Mouse (Mus musculus) forebrain, embryonic 11.5 days (tissue): ENCODE data around the gene Ubl3. TPM values are rescaled to one million over a fixed set of nuclear protein-coding genes. Genes with fewer than 3 reads are reported as not detected.

Experiments used
- ATAC-seq: fragments of 200-750 bp; cut with Nextera tagmentation; replicated peaks from 2 replicates; pipeline ENCODE4 v1.8.0; 2017; ENCODE audit warnings: moderate TSS enrichment; ENCODE audit not compliant: low FRiP score
- DNase-seq: peaks from one replicate; pipeline ENCODE4 v3.0.0-alpha.2; 2017; ENCODE audit warnings: low spot score
- H3K27ac ChIP-seq: fragments of 300-500 bp; sonication (generic); 2 replicates; pipeline ENCODE4 v1.5.1; 2014; ENCODE audit warnings: low read depth, low read length
- H3K27me3 ChIP-seq: fragments of 300-500 bp; sonication (generic); 2 replicates; pipeline ENCODE4 v1.6.1; 2014; ENCODE audit warnings: mild to moderate bottlenecking, low read length, mixed read lengths; ENCODE audit not compliant: control insufficient read depth, insufficient read depth
- H3K36me3 ChIP-seq: fragments of 300-500 bp; sonication (generic); 2 replicates; pipeline ENCODE4 v1.6.1; 2014; ENCODE audit warnings: mild to moderate bottlenecking, low read length, moderate library complexity, mixed read lengths; ENCODE audit not compliant: control insufficient read depth, insufficient read depth
- H3K4me1 ChIP-seq: fragments of 300-500 bp; sonication (generic); replicated peaks from 2 replicates; pipeline ENCODE4 v1.6.1; 2014; ENCODE audit warnings: low read length, mixed read lengths; ENCODE audit not compliant: control insufficient read depth, insufficient read depth
- H3K4me2 ChIP-seq: fragments of 300-500 bp; sonication (generic); 2 replicates; pipeline ENCODE4 v1.6.1; 2014; ENCODE audit warnings: low read depth, mild to moderate bottlenecking, low read length, moderate library complexity, mixed read lengths; ENCODE audit not compliant: severe bottlenecking
- H3K4me3 ChIP-seq: fragments of 300-500 bp; sonication (generic); 2 replicates; pipeline ENCODE4 v1.5.1; 2014; ENCODE audit warnings: low read depth, low read length
- H3K9ac ChIP-seq: fragments of 300-500 bp; sonication (generic); 2 replicates; pipeline ENCODE4 v1.6.1; 2014; ENCODE audit warnings: low read length
- H3K9me3 ChIP-seq: fragments of 300-500 bp; sonication (generic); 2 replicates; pipeline ENCODE4 v1.6.1; 2016; ENCODE audit warnings: low read length, mixed read lengths; ENCODE audit not compliant: control insufficient read depth
- WGBS: fragments of 180-500 bp; shearing (Covaris S2); extraction: QIAGEN DNeasy Blood & Tissue Kit; methylation state at CpG from one replicate; pipeline ENCODE4 v1.1.7; 2014; 5-methylcytosine and 5-hydroxymethylcytosine counted together
- polyA plus RNA-seq: library from polyadenylated mRNA; unstranded; fragments of >200 nt; fragmentation: Nextera tagmentation; extraction: Ambion mirVana; gene quantifications from 2 replicates; pipeline ENCODE4 v1.2.1, GENCODE M21; 2014

Ubl3 gene
- polyA plus RNA-seq, 1 experiment from 2014 or later = 84.2 TPM

DNA sequence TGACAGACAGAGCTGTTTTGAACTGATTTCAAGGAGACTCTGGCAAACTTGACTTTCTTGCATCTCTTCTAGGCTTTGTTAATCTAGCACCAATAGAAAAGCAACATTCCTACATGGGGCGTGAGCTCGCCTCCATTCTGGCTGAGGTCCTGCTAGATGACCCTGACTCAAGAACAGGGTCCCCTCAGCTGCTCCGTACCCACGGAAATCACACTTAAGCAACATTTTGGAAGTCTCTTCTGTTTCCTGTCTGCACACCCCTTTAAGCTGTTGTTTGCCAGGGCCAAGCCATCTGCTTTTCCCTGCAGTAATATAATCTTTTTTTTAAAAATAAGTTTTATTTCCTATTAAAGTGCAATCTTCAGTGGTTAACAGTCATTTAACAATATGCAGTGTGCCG lies 20.1 kb upstream of the Ubl3 start:
- DNase-seq (no peak), ATAC-seq (no peak)
- H3K4me3 ChIP-seq = no peak overlapping the region
- no peak overlapping the region for H3K4me2 ChIP-seq
- no peaks in the 10 kb centered on the region for H3K9me3 ChIP-seq
- H3K27ac ChIP-seq = no peak overlapping the region
- no peaks in the 10 kb centered on the region for H3K27me3 ChIP-seq
- no peaks in the 10 kb centered on the region for H3K36me3 ChIP-seq
- WGBS = 87% methylated on average over 5 of the region's 5 CpGs
- H3K4me1 ChIP-seq = peaks cover 2% of the 10 kb centered on the region; the same call in 1 of the 2 replicates
- no peak overlapping the region for H3K9ac ChIP-seq

DNA sequence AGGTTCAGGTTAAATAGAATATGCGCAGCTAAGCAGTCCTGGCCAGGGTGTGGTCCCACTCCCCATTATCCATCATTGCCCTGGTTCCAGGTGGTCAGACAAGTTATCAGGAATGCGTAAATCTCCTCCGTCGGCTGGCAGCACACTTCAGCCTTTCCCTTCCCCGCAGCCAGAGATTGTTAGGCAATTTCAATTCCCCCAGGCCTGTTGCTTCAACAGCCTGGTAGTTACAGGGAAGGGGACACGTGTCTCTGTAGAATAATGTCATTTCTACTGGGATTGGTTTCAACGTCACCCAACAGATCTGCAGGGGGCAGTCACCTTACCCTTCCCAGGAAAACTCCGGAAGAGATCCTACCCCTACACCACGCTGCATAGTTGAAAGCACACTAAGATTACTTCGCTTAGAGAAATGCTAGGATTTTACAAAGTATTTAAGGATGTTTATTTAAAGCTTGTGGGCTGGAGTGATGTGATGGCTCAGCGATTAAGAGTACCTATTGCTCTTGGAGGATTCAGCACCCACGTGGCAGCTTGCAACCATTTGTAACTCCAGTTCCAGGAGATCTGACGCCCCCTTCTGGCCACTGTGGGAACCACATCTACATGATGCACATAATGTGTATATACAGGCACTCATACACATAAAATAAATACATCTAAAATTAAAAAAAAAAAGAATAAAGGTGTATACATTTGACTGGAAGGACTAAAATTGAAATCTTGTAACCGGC lies 18.1 kb upstream of the Ubl3 start:
- no peak overlapping the region for H3K4me2 ChIP-seq
- no peaks in the 10 kb centered on the region for H3K27me3 ChIP-seq
- H3K9me3 ChIP-seq = no peaks in the 10 kb centered on the region
- ATAC-seq = no peak
- H3K4me1 ChIP-seq = peaks cover 2% of the 10 kb centered on the region; the same call in 1 of the 2 replicates
- H3K36me3 ChIP-seq = no peaks in the 10 kb centered on the region
- 88% methylated on average over 14 of the region's 14 CpGs for WGBS
- H3K27ac ChIP-seq = no peak overlapping the region
- DNase-seq = no peak
- H3K9ac ChIP-seq = no peak overlapping the region
- no peak overlapping the region for H3K4me3 ChIP-seq

DNA sequence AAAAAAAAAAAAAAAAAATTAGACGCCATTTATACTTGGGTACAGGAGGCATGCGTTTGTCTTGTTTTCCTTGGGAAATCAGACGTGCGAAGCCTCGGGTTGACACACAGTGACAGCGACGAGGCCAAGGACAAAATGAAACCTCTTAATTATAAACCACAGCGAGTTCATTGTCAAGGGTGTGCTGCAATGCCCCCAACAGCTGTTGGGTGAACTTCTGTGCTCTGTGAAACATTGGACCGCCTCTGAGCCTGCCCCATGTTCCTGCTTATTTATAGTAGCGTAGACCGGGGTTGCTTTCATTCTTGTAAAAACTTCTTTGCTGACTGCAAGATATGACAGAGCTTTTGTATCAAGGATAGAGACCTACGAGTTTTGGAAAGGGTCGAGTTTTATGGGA lies 16.9 kb upstream of the Ubl3 start:
- Histone ChIP-seq H3K27me3 (no peaks in the 10 kb centered on the region), H3K4me1 (no peaks in the 10 kb centered on the region), H3K9me3 (no peaks in the 10 kb centered on the region), H3K4me3 (no peak overlapping the region), H3K36me3 (no peaks in the 10 kb centered on the region), H3K27ac (no peak overlapping the region), H3K9ac (no peak overlapping the region), H3K4me2 (no peak overlapping the region)
- ATAC-seq (no peak), DNase-seq (no peak)
- WGBS = 88% methylated on average over 13 of the region's 13 CpGs

DNA sequence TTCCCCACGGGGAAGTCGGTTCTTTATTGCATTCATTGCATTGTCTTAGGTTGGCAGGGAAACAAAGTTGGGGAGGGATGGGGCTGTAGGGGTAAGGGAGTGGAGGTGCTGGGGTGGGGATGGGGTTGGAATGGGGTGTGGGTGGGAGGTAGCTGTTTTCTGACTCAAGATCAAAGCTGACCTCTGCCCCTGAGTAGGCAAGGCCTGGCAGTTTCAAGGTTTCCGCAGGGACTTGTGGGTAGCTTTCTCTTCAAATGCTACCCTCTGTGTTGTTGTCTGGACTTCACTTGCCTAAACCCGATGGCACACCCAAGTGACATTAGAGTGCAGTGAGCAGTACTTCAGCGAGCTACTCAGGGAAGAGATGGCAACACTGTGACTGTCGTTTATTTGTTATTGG lies 13.0 kb upstream of the Ubl3 start:
- ATAC-seq (no peak), DNase-seq (peak; percentile 14)
- 44% methylated on average over 6 of the region's 6 CpGs for WGBS
- Histone ChIP-seq H3K36me3 (no peaks in the 10 kb centered on the region), H3K9ac (no peak overlapping the region), H3K4me1 (no peaks in the 10 kb centered on the region), H3K4me3 (no peak overlapping the region), H3K27ac (no peak overlapping the region), H3K4me2 (no peak overlapping the region), H3K27me3 (no peaks in the 10 kb centered on the region), H3K9me3 (no peaks in the 10 kb centered on the region)

GRCm38 (mm10) chr5:148564073-148564472 lies 11.5 kb upstream of the Ubl3 start:
- Histone ChIP-seq H3K9ac (no peak overlapping the region), H3K4me3 (no peak overlapping the region), H3K27ac (no peak overlapping the region), H3K27me3 (no peaks in the 10 kb centered on the region), H3K36me3 (no peaks in the 10 kb centered on the region), H3K9me3 (no peaks in the 10 kb centered on the region), H3K4me2 (no peak overlapping the region), H3K4me1 (no peaks in the 10 kb centered on the region)
- WGBS = 89% methylated on average over 3 of the region's 3 CpGs
- no peak for DNase-seq
- no peak for ATAC-seq

DNA sequence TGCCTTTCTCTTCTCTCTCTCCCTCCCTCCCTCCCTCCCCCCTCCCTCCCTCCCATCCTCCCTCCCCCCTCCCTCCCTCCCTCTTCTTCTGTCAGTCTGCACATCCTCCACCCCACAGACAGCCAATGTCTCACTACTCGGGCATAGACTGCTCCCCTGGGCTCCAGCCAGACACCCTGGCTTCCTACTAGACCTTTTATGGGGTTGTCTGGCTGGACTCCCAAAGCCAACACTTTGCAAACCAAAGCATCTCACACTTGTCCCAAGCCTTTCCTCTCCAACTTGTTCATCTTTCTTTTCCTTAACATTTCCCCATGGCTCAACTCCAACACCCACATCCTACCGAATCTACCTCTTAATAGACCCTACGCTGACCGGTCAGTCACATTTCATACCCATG lies 10.7 kb upstream of the Ubl3 start:
- no peak for DNase-seq
- Histone ChIP-seq H3K4me3 (no peak overlapping the region), H3K4me2 (no peak overlapping the region), H3K27me3 (no peaks in the 10 kb centered on the region), H3K36me3 (no peaks in the 10 kb centered on the region), H3K27ac (no peak overlapping the region), H3K9me3 (no peaks in the 10 kb centered on the region), H3K9ac (no peak overlapping the region), H3K4me1 (no peaks in the 10 kb centered on the region)
- WGBS = 80% methylated on average over 4 of the region's 4 CpGs
- no peak for ATAC-seq

DNA sequence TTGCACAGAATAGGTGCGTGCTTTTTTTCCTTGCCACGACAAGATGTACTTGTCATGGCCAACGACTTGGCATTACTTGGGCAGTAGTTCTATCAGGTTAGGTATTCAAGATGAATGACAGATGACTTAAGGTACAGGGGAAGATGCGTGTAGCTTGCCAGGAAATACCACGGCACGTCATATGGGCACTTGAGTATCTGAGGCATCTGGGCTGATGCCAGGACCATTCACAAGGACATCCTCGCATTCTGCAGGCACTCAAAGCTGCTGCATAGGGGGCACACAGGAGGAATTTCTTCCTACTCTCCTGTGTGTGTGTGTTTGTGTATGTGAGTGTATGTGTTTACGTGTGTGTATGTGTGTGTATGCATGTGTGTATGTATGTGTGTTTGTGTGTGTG lies 9.6 kb upstream of the Ubl3 start:
- Histone ChIP-seq H3K4me1 (no peaks in the 10 kb centered on the region), H3K27me3 (no peaks in the 10 kb centered on the region), H3K4me3 (no peak overlapping the region), H3K4me2 (no peak overlapping the region), H3K9me3 (no peaks in the 10 kb centered on the region), H3K36me3 (no peaks in the 10 kb centered on the region), H3K27ac (no peak overlapping the region), H3K9ac (no peak overlapping the region)
- ATAC-seq (no peak), DNase-seq (no peak)
- WGBS = 90% methylated on average over 8 of the region's 8 CpGs

GRCm38 (mm10) chr5:148559261-148559958 lies 6.8 kb upstream of the Ubl3 start:
- WGBS = 79% methylated on average over 15 of the region's 15 CpGs
- ATAC-seq (no peak), DNase-seq (no peak)
- Histone ChIP-seq H3K9ac (no peak overlapping the region), H3K27me3 (no peaks in the 10 kb centered on the region), H3K36me3 (no peaks in the 10 kb centered on the region), H3K27ac (no peak overlapping the region), H3K4me2 (no peak overlapping the region), H3K9me3 (no peaks in the 10 kb centered on the region), H3K4me1 (0 out of 2 replicates have a peak, but pooled peaks cover 5% of the 10 kb centered on the region), H3K4me3 (no peak overlapping the region)

GRCm38 (mm10) chr5:148558472-148558871 lies 5.9 kb upstream of the Ubl3 start:
- ATAC-seq = no peak

More at GRCm38 (mm10) chr5:148558472-148558871, 5.9 kb upstream of the Ubl3 start:
- H3K9ac ChIP-seq = no peak overlapping the region
- 0 out of 2 replicates have a peak, but pooled peaks cover 5% of the 10 kb centered on the region for H3K4me1 ChIP-seq
- 93% methylated on average over 6 of the region's 6 CpGs for WGBS
- no peak for DNase-seq
- H3K36me3 ChIP-seq = no peaks in the 10 kb centered on the region
- H3K4me2 ChIP-seq = no peak overlapping the region
- no peaks in the 10 kb centered on the region for H3K27me3 ChIP-seq
- H3K27ac ChIP-seq = no peak overlapping the region
- H3K4me3 ChIP-seq = no peak overlapping the region
- no peaks in the 10 kb centered on the region for H3K9me3 ChIP-seq
